Mouse (Mus musculus) retina, postnatal 7 days (tissue): ENCODE measurements around the gene Otud7a.

Source experiments
- DNase-seq: peaks from one replicate; pipeline ENCODE4 v3.0.0-alpha.2; 2012; ENCODE audit warnings: low read depth, low spot score

Otud7a gene

DNA sequence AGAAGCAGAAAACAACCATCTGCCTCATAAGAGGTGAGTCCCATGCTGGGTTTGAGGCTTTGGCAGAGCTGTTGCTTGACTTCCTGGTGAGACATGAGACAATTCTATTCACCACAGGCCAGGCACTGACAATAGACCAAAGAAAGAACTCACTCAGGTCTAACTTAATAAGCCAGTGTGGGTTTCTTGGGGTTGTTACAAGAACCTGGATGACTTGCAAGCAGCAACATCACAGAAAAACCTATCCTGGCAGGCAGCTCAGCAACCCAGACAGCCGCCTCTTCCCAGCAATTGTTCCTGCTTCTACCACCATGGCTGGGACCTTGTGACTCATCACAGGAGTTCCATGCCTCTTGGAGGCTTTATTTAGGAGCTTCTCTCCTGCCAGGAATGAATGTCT, 329.7 kb downstream of the Otud7a start:
- no peak for DNase-seq

DNA sequence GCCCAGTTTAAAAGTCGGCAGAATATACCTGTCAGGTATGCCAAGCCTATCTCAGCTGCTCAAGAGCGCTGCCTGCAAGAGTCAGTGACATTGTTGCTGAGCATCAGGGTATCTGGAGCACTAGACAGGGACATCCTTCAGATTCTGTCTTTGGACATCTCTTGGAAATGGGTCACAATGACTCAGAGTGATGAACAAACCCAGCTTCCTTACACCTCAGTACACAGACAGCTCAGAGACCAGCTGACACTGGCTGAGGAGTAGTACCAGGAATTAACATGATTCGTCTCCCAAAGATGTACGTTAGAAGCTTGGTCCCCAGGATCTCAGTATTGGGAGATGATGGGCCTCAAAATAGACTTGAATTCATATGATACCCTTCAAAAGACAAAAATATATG, 332.8 kb downstream of the Otud7a start:
- DNase-seq = no peak

DNA sequence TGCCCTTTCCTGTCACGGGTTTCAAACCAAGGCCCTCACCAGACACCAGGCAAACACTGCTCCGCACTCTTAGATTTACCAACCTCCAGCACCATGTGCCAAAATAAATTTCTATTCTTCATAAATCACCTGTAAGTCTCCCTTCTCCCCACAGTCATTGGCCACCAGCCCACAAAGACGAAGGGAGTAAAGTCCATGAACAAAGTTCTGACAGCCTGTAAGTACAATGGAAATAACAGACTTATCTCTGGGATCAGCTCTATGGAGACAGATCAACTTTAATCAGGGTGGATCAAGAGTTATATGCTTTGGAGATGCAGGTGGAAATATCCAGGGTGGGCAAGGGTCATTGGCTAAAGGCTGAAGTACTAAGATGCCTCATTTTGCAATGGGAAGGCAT, 336.3 kb downstream of the Otud7a start:
- no peak for DNase-seq

DNA sequence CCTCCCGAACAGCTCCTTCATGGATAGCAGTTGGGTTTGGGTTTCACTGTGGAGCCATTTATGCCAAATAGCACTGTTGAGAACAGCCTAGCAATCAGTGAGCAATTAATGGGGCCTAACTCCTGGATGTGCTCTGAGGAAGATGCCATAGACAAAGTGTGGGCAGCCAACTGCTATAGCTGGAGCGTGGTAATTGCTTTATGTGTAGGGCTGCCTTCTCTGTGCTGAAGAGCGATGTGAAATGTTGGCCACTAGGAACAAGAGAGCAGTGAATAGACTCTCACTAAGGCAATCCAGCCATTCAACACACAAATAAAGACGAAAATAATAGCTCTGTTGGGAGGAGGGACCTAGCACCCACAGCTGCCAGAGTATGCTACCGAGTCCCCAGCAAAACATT, 345.2 kb downstream of the Otud7a start:
- DNase-seq = no peak

DNA sequence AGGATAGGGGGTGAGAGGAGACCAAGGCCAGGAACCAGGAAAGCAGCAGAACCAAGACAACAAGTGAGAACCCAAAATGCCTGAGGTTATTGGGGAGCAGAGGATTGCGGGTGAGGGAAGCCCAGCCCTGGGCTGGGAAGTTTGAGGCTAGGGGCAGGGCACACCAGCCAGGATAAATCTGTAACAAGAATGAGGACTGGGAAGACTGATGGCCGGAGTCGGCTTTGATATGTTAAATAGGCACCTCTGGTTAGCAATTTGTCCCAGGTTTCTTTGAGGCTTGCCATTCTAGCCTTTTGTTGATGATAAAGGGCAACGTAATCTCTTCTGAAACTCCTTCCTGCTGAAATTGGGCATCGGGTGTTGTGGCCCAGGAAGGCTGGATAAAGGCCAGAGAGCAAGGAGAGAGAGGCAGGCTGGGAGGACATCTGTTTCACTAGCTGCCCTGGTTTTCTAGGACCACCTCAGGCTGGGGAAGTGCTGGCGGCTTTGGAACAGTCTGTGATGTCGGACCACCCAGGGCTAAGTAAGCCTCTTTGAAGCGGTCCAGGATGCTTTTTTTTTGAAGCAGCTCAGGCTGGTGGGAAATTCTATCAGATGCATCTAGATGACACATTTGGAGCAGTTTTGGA, 351.6 kb downstream of the Otud7a start:
- DNase-seq = peak; percentile 4

DNA sequence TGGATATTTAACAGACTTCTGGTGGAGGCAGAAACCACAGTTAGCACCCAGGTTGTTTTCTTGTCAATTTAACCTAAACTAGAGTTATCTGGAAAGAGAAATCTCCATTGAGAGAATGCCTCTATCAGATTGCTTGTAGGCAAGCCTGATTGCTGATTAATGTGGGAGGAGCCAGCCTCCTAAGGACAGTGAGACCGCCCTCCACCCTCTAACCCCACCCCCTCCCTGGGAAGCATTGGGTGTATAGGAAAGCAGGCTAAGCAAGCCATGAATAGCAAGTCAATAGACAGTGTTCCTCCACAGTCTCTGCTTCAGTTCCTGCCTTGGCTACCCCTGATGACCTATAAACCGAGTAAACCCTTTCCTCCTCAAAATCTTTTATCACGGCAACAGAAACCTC, 353.9 kb downstream of the Otud7a start:
- no peak for DNase-seq

DNA sequence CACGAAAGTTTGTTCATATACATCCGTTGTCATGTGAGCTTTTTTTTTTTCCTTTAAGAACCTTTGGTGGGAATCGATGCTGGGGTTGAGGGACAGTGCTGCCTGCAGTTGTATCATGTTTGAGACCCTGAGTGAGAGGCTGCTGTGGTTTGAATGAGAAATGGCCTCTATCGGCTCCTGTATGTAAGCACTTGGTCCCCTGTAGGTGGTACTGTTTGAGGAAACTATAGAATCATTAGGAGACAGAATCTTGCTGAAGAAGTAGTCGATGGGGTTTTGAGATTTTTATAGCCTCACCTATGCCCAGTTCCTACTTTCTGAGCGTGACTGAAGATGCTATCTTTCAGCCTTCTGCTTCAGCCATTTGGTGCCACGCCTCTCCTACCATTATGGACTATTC, 354.8 kb downstream of the Otud7a start:
- no peak for DNase-seq

DNA sequence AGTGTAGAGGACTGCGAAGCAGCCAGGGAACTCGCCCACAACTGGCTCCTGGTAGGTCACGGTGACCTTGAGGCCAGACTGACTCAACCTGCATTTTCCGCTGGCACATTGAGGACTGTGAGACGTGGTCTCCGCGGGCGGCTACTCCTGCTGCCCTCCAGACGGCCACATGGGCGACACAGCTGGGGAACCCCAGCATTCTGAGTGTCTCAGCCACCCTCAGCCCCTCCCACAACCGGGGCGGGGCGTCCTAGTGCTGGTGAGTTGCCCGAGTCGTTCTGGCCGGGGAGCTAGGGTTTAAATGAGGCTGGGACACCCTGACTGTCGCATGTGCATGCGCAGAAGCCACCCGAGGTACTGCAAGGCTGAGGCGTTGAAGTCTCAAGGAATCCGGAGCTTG, 358.2 kb downstream of the Otud7a start:
- DNase-seq = no peak
